Mouse (Mus musculus) forebrain, embryonic 15.5 days (tissue): ENCODE data around the gene Atl3. TPM values are rescaled to one million over a fixed set of nuclear protein-coding genes. Genes with fewer than 3 reads are reported as not detected.
"Not testable (repeated sequence)": the region's sequence is repeated elsewhere in the genome, so short reads cannot be mapped to it uniquely, and the experiment has no call there.

ENCODE experiments used
- ATAC-seq: fragments of 200-750 bp; cut with Nextera tagmentation; replicated peaks from 2 replicates; pipeline ENCODE4 v1.8.0; 2017; ENCODE audit warnings: mild to moderate bottlenecking, moderate TSS enrichment, moderate library complexity
- H3K27ac ChIP-seq: fragments of 300-500 bp; sonication (generic); replicated peaks from 2 replicates; pipeline ENCODE4 v1.5.1; 2015; ENCODE audit warnings: mild to moderate bottlenecking, inconsistent platforms
- H3K27me3 ChIP-seq: fragments of 300-500 bp; sonication (generic); 2 replicates; pipeline ENCODE4 v1.6.1; 2015; ENCODE audit warnings: inconsistent platforms
- H3K36me3 ChIP-seq: fragments of 300-500 bp; sonication (generic); 2 replicates; pipeline ENCODE4 v1.6.1; 2015; ENCODE audit warnings: mild to moderate bottlenecking, inconsistent platforms
- H3K4me1 ChIP-seq: fragments of 300-500 bp; sonication (generic); 2 replicates; pipeline ENCODE4 v1.6.1; 2015; ENCODE audit warnings: inconsistent platforms
- H3K4me2 ChIP-seq: fragments of 300-500 bp; sonication (generic); replicated peaks from 2 replicates; pipeline ENCODE4 v1.6.1; 2015; ENCODE audit warnings: mild to moderate bottlenecking, inconsistent platforms
- H3K4me3 ChIP-seq: fragments of 300-500 bp; sonication (generic); 2 replicates; pipeline ENCODE4 v1.5.1; 2015; ENCODE audit warnings: mild to moderate bottlenecking, inconsistent platforms
- H3K9ac ChIP-seq: fragments of 300-500 bp; sonication (generic); replicated peaks from 2 replicates; pipeline ENCODE4 v1.6.1; 2015; ENCODE audit warnings: mild to moderate bottlenecking, inconsistent platforms
- H3K9me3 ChIP-seq: fragments of 300-500 bp; sonication (generic); 2 replicates; pipeline ENCODE4 v1.6.1; 2016; ENCODE audit warnings: inconsistent platforms
- WGBS: fragments of 180-500 bp; shearing (Covaris S2); methylation state at CpG from one replicate; pipeline ENCODE4 v1.1.7; 2015; ENCODE audit warnings: mixed read lengths; 5-methylcytosine and 5-hydroxymethylcytosine counted together
- polyA plus RNA-seq: library from polyadenylated mRNA; unstranded; fragments of >200 nt; fragmentation: Nextera tagmentation; extraction: Ambion mirVana; gene quantifications from 2 replicates; pipeline ENCODE4 v1.2.1, GENCODE M21; 2015

Gene Atl3
- polyA plus RNA-seq, 1 experiment from 2014 or later: 6.4 TPM

DNA sequence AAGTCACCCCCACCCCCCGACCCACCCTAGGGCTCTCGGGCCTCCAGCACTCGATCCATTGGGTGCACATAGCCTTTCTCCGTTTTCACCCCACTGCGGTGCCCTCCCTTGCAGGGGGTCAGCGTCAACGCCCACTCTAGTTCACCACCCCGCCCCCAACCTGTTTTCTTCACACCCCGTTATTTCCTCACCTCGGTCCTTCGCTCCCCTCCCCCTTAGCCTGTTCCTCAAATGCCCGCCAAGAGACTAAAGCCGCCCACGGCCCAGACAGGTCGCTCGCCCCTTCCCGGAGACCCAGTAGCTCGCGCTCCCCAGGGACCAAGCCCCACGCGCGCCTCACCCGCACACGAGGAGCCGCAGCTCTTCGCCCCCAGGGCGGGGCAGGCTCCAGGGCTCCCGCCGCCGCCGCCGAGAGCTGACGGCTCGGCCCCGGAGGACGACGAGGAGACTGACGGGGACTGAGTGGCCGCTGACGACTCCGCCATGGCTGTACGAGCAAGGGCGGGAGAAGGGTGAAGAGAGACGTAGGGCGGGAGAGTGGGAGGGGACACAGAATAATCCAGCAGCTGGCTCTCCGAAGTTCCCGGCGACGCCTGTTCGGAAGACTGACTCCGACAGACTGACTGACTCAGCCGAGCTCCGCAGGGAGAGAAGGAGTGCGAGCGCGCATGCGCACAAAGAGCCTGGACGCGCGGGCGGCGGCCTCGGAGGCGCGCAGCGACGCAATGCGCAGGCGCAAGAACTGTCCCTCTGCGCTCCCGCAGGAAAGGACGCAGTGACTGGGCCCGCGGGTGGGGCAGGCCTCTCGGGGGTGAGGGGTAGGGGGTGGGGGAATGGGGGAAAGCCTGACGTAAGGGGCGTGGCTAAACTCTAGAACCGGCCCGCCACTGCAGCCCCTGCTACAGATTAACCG, 11.0 kb upstream of the Atl3 start, which contains the start of gene Rtn3:
Gene Rtn3 (minus strand): TSS at position 683 of the 913 bp plus-strand sequence.
- peak within 1 kb of the TSS; percentile 93 for H3K9ac ChIP-seq
- under 1% methylated on average over 80 of the region's 80 CpGs for WGBS
- ATAC-seq: peak; percentile 93

DNA sequence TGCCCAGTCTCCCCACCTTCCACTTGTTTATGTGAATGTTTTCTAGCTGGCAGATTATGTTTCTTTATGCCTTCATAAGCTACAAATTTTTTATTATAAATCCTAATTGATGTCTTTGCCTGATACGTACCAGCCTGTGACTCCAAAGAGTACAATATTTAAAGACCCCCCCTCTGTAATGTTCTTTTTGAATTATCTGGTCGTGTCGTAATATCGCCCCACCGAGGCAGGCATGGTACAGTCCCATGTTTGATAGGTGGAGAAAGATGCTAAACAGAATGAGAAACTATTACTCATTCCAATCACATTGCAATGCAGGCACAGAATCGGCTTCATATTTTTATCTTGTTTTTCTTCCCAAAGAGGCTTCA, 10.3 kb upstream of the Atl3 start:
- peak; percentile 75 for ATAC-seq
- Histone ChIP-seq H3K4me2 (peak overlapping the region; percentile 47), H3K4me3 (peak overlapping the region; percentile 79), H3K4me1 (peaks cover 31% of the 10 kb centered on the region), H3K27me3 (no peaks in the 10 kb centered on the region), H3K36me3 (no peaks in the 10 kb centered on the region), H3K27ac (peak overlapping the region; percentile 99), H3K9ac (peak overlapping the region; percentile 93), H3K9me3 (no peaks in the 10 kb centered on the region)
- under 1% methylated on average over 6 of the region's 6 CpGs for WGBS

More for the DNA sequence above, 11.0 kb upstream of the Atl3 start, which contains the start of gene Rtn3:
- Histone ChIP-seq H3K4me2 (peak within 1 kb of the TSS; percentile 66), H3K27ac (peak within 1 kb of the TSS; percentile 99), H3K27me3 (no peaks in the 10 kb centered on the region), H3K4me1 (peaks cover 38% of the 10 kb centered on the region), H3K4me3 (peak within 1 kb of the TSS; percentile 79), H3K36me3 (no peaks in the 10 kb centered on the region), H3K9me3 (no peaks in the 10 kb centered on the region)

- no peaks in the 10 kb centered on the region for H3K9me3 ChIP-seq
- H3K4me2 ChIP-seq: peak overlapping the region; percentile 47
- ATAC-seq: no peak
- peaks cover 28% of the 10 kb centered on the region for H3K4me1 ChIP-seq
- H3K27ac ChIP-seq: peak overlapping the region; percentile 99
- peak overlapping the region; percentile 79 for H3K4me3 ChIP-seq
- WGBS: 50% methylated on average over 5 of the region's 5 CpGs
- no peaks in the 10 kb centered on the region for H3K27me3 ChIP-seq
- peak overlapping the region; percentile 93; the same call in 1 of the 2 replicates for H3K9ac ChIP-seq
- no peaks in the 10 kb centered on the region for H3K36me3 ChIP-seq
These were observed 9.8 kb upstream of the Atl3 start for GRCm38 (mm10) chr19:7484076-7484475.

GRCm38 (mm10) chr19:7487680-7488079, 6.2 kb upstream of the Atl3 start:
- peaks cover 9% of the 10 kb centered on the region for H3K4me1 ChIP-seq
- no peak overlapping the region for H3K9ac ChIP-seq
- no peak overlapping the region for H3K4me2 ChIP-seq
- H3K9me3 ChIP-seq: no peaks in the 10 kb centered on the region
- no peak overlapping the region for H3K4me3 ChIP-seq
- H3K36me3 ChIP-seq: no peaks in the 10 kb centered on the region
- ATAC-seq: no peak
- no peak overlapping the region for H3K27ac ChIP-seq
- no peaks in the 10 kb centered on the region for H3K27me3 ChIP-seq
- WGBS: 85% methylated on average over 8 of the region's 8 CpGs

- Histone ChIP-seq H3K27me3 (no peaks in the 10 kb centered on the region), H3K4me1 (peaks cover 9% of the 10 kb centered on the region), H3K4me3 (no peak overlapping the region), H3K9me3 (no peaks in the 10 kb centered on the region), H3K36me3 (no peaks in the 10 kb centered on the region), H3K27ac (no peak overlapping the region), H3K4me2 (no peak overlapping the region), H3K9ac (no peak overlapping the region)
- ATAC-seq: no peak
- WGBS: 93% methylated on average over 6 of the region's 6 CpGs
These were observed 1.9 kb upstream of the Atl3 start for GRCm38 (mm10) chr19:7491960-7492359.

- WGBS: 93% methylated on average over 2 of the region's 2 CpGs
- no peak overlapping the region for H3K4me2 ChIP-seq
- no peak for ATAC-seq
- no peaks in the 10 kb centered on the region for H3K36me3 ChIP-seq
- H3K27ac ChIP-seq: no peak overlapping the region
- H3K9me3 ChIP-seq: no peaks in the 10 kb centered on the region
- H3K27me3 ChIP-seq: no peaks in the 10 kb centered on the region
- no peak overlapping the region for H3K9ac ChIP-seq
- H3K4me3 ChIP-seq: no peak overlapping the region
- peaks cover 9% of the 10 kb centered on the region for H3K4me1 ChIP-seq
These were observed 1.2 kb upstream of the Atl3 start for GRCm38 (mm10) chr19:7492682-7493081.

DNA sequence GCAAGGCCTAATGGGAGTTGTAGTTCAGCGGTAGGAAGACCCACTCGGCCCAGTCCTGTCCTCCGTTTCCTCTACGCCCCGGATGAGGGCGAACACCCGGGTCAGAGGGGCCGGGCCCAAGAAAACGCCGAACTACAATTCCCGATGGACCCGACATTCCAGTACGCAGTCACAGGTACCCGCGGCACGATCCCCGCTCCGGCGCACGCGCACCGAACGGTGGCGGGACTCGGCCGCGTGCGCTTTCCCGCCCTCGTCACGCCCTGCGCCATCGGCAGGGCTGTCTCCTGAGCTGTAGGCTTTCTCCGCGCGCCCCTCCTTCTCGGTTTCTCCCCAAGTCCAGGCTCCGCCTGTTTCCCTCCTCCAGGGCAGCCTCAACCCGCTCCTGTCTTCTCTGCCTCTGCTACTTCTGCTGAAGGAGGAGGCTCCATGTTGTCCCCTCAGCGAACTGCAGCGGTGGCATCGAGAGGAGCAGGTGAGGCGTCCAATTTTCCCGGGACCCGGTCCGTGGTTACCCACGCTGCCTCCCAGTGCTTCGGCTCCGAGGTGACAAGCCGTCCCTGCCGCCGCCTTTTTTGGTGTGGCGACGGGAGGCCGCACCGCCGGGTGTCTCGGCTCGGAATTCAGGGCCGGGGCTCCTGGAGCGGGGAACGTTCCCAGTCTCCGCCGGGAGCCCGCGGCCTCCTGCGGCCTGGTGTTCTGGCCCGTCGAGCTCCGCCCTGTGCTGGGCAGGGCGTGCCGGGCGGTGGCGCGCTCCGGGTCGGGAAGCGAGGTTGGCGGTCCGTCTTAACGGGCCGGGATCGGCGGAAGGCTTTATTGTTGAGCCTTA, 561 bp downstream of the Atl3 start:
- Histone ChIP-seq H3K4me2 (peak overlapping the region; percentile 72), H3K27ac (peak overlapping the region; percentile 99), H3K4me1 (peaks cover 9% of the 10 kb centered on the region), H3K9ac (peak overlapping the region; percentile 95), H3K9me3 (no peaks in the 10 kb centered on the region), H3K36me3 (no peaks in the 10 kb centered on the region), H3K4me3 (peak overlapping the region; percentile 97), H3K27me3 (no peaks in the 10 kb centered on the region)
- ATAC-seq: peak; percentile 97
- WGBS: under 1% methylated on average over 84 of the region's 84 CpGs

DNA sequence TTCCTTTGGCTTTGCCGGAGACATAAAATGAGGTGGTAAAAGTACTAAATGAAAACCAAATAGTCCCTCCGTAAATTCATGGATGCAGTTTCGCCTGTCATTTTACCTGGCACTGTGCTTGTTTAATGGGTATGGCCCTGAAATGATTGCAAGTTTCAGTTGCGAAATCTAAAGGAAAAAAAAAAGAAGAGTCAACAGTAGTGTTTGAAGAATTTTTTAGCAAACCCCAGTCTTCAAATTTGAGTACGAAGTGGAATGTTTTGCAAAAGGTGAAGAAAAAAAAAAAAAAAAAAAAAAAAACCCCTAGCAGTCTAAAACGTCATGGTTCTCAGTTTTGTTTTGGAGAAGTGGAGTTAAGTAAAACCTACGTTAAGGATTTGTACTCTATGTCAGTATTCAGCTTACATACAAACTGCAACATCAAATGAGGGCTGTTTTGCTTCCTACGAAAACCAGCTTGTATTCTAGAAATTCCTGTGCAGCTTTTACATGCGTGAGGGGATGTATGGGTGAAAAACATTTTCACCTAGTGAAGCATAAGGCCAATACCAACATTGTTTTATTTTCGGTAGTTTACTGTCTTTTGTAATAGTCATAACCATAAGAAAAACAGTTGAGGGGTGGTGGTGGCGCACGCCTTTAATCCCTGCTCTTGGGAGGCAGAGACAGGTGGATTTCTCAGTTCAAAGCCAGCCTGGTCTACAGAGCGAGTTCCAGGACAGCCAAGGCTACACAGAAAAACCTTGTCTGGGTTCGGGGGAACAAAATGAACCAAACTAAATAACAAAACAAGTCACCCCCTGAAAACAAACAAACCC, 1.6 kb downstream of the Atl3 start:
- no peaks in the 10 kb centered on the region for H3K27me3 ChIP-seq
- WGBS: 39% methylated on average over 14 of the region's 14 CpGs
- H3K4me2 ChIP-seq: peak overlapping the region; percentile 72
- H3K4me3 ChIP-seq: peak overlapping the region; percentile 97
- no peaks in the 10 kb centered on the region for H3K36me3 ChIP-seq
- H3K4me1 ChIP-seq: peaks cover 9% of the 10 kb centered on the region
- no peak for ATAC-seq
- peak overlapping the region; percentile 95 for H3K9ac ChIP-seq
- H3K9me3 ChIP-seq: no peaks in the 10 kb centered on the region
- peak overlapping the region; percentile 99 for H3K27ac ChIP-seq

DNA sequence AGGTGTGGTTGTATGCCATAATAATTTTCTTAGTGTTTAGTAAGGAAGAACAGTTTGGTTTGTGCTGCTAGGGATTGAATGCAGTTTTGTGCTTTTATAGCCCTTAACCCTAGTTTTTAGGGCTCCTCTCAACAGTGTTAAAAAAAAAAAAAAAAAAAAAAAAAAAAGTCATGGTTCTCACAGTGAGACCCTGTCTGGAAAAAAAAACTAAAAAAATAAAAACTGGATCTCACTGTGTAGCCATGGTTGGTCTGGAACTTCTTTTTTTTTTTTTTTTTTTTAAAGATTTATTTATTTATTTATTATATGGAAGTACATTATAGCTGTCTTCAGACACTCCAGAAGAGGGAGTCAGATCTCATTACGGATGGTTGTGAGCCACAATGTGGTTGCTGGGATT, 2.2 kb downstream of the Atl3 start:
- ATAC-seq, H3K4me2 ChIP-seq, H3K9me3 ChIP-seq, H3K27me3 ChIP-seq, H3K9ac ChIP-seq, H3K4me1 ChIP-seq, H3K4me3 ChIP-seq, H3K36me3 ChIP-seq, H3K27ac ChIP-seq: not testable (repeated sequence)
- WGBS: 76% methylated on average over 1 of the region's 1 CpGs

- no peak overlapping the region for H3K27ac ChIP-seq
These were observed 5.0 kb downstream of the Atl3 start for GRCm38 (mm10) chr19:7498816-7499215.

GRCm38 (mm10) chr19:7500701-7501100, 6.9 kb downstream of the Atl3 start:
- peaks cover 2% of the 10 kb centered on the region for H3K4me1 ChIP-seq
- WGBS: 71% methylated on average over 1 of the region's 1 CpGs
- no peak overlapping the region for H3K9ac ChIP-seq
- H3K4me2 ChIP-seq: no peak overlapping the region
- no peaks in the 10 kb centered on the region for H3K9me3 ChIP-seq
- H3K36me3 ChIP-seq: no peaks in the 10 kb centered on the region
- no peaks in the 10 kb centered on the region for H3K27me3 ChIP-seq
- no peak for ATAC-seq
- no peak overlapping the region for H3K27ac ChIP-seq
- no peak overlapping the region for H3K4me3 ChIP-seq

More at GRCm38 (mm10) chr19:7498816-7499215, 5.0 kb downstream of the Atl3 start:
- Histone ChIP-seq H3K27me3 (no peaks in the 10 kb centered on the region), H3K4me2 (no peak overlapping the region), H3K36me3 (no peaks in the 10 kb centered on the region), H3K4me1 (peaks cover 9% of the 10 kb centered on the region), H3K4me3 (no peak overlapping the region), H3K9ac (no peak overlapping the region), H3K9me3 (no peaks in the 10 kb centered on the region)
- ATAC-seq: no peak
- WGBS: 95% methylated on average over 2 of the region's 2 CpGs
